Comparison of ENCODE assay signal across 8 mouse cellular contexts in genomic region chr13:39647367-39647766, GRCm38 (mm10).
A peak's percentile ranks its signal among the peaks of the same experiment; 100 is the strongest.
DNase-seq lines count a peak whose midpoint lies in the region; ATAC-seq and TF ChIP-seq lines count a peak whose summit lies in the region.
"Had no signal": no experiment of that assay in that cellular context is flagged by ENCODE, and none has a peak within 500 bp of the region (broad histone marks: within the 10 kb centered on the region; RNA-seq: fewer than 3 reads in every experiment).

No protein-coding gene starts in this region.

- no peak overlapping the region for H3K4me3 ChIP-seq in midbrain, postnatal 0 days (ENCODE audit: low read depth, low read length)
- H3K4me3 ChIP-seq: myocyte had no signal

- no peaks in the 10 kb centered on the region for H3K9me3 ChIP-seq in midbrain, postnatal 0 days (ENCODE audit: low read length)

- peak; percentile 82 for TF ChIP-seq CTCF in midbrain, postnatal 0 days (IDR thresholded peaks at IDR 0.05)

- no peak for ATAC-seq in midbrain, postnatal 0 days (ENCODE audit: low FRiP score)
- ATAC-seq in activated CD4-positive, CD25-positive, alpha-beta regulatory T cell, adult 4 months, result no peak

- no peak overlapping the region for H3K27ac ChIP-seq in midbrain, postnatal 0 days (ENCODE audit: low read depth, low read length)

- H3K4me2 ChIP-seq in midbrain, postnatal 0 days (ENCODE audit: low read depth, low read length, poor library complexity, severe bottlenecking), result no peak overlapping the region

- WGBS in midbrain, postnatal 0 days, result 22% methylated on average over 9 of the region's 9 CpGs

- no peak overlapping the region for H3K9ac ChIP-seq in midbrain, postnatal 0 days (replicated peaks; ENCODE audit: low read length, poor library complexity, severe bottlenecking)

- intact Hi-C loops in left cerebral cortex, postnatal 10 days (cut with DNase I), result loop anchor here (10.0 kb wide), 1 partner anchor 1097 kb away; no protein-coding TSS in a partner anchor

- DNase-seq in urinary bladder, postnatal 25 days (ENCODE audit: low spot score), result peak; percentile 5
- no peak for DNase-seq in urinary bladder, adult 2 months (ENCODE audit: low spot score)
- peak; percentile 85 to 86 for DNase-seq in cerebellum, postnatal 14 days
- DNase-seq in frontal cortex, postnatal 36 days (ENCODE audit: low spot score in 2 of 2), result peak; percentile 58 to 75
- DNase-seq in left cerebral cortex, postnatal 10 days (ENCODE audit: extremely low spot score in 1 of 2, low spot score in 2 of 2), result peak; percentile 49 to 55
- peak; percentile 85 for DNase-seq in midbrain, postnatal 0 days (ENCODE audit: low spot score)

- peaks cover 5% of the 10 kb centered on the region; the same call in 1 of the 2 replicates for H3K27me3 ChIP-seq in midbrain, postnatal 0 days (ENCODE audit: insufficient read depth, low read length)

- H3K36me3 ChIP-seq in midbrain, postnatal 0 days (ENCODE audit: insufficient read depth, low read length), result no peaks in the 10 kb centered on the region

- no peaks in the 10 kb centered on the region for H3K4me1 ChIP-seq in midbrain, postnatal 0 days (ENCODE audit: insufficient read depth, low read length)
